Comparison of ENCODE assay signal across 26 mouse cellular contexts in genomic region chr1:92457758-92458157, GRCm38 (mm10). TPM values are rescaled to one million over a fixed set of nuclear protein-coding genes. Genes with fewer than 3 reads are reported as not detected.
A peak's percentile ranks its signal among the peaks of the same experiment; 100 is the strongest.
DNase-seq lines count a peak whose midpoint lies in the region; ATAC-seq lines count a peak whose summit lies in the region.
"Had no signal": no experiment of that assay in that cellular context is flagged by ENCODE, and none has a peak within 500 bp of the region (broad histone marks: within the 10 kb centered on the region; RNA-seq: fewer than 3 reads in every experiment).

No protein-coding gene starts in this region.

- no peaks in the 10 kb centered on the region for H3K4me1 ChIP-seq in hindbrain, embryonic 16.5 days (ENCODE audit: control insufficient read depth, insufficient read depth, low read depth, low read length)
- H3K4me1 ChIP-seq: embryonic facial prominence, embryonic 15.5 days; forebrain, embryonic 10.5 days; forebrain, embryonic 15.5 days; heart, embryonic 13.5 days; hindbrain, embryonic 15.5 days had no signal

- ATAC-seq in hindbrain, embryonic 16.5 days, result no peak
- ATAC-seq: forebrain, embryonic 15.5 days; inflammation-experienced regulatory T-cells, adult 6 months; intestine, postnatal 0 days had no signal

- H3K36me3 ChIP-seq in hindbrain, embryonic 16.5 days (ENCODE audit: control insufficient read depth, insufficient read depth, low read length), result peaks cover 45% of the 10 kb centered on the region

- no peak overlapping the region for H3K4me3 ChIP-seq in hindbrain, embryonic 16.5 days (ENCODE audit: low read length)
- H3K4me3 ChIP-seq: embryonic facial prominence, embryonic 15.5 days; erythroblast, embryonic 14.5 days; forebrain, embryonic 10.5 days; forebrain, embryonic 15.5 days; heart, embryonic 13.5 days; hindbrain, embryonic 15.5 days had no signal

- H3K9ac ChIP-seq in hindbrain, embryonic 16.5 days (ENCODE audit: low read depth, low read length), result no peak overlapping the region
- H3K9ac ChIP-seq: embryonic facial prominence, embryonic 15.5 days; forebrain, embryonic 15.5 days; heart, embryonic 13.5 days; hindbrain, embryonic 15.5 days had no signal

- no peaks in the 10 kb centered on the region for H3K9me3 ChIP-seq in hindbrain, embryonic 16.5 days (ENCODE audit: control insufficient read depth, low read length)
- H3K9me3 ChIP-seq: forebrain, embryonic 10.5 days; forebrain, embryonic 15.5 days; heart, embryonic 13.5 days; hindbrain, embryonic 15.5 days had no signal

- no peak overlapping the region for H3K27ac ChIP-seq in hindbrain, embryonic 16.5 days (ENCODE audit: low read depth, low read length)
- H3K27ac ChIP-seq: embryonic facial prominence, embryonic 15.5 days; forebrain, embryonic 10.5 days; forebrain, embryonic 15.5 days; heart, embryonic 13.5 days; hindbrain, embryonic 15.5 days had no signal

- no peak overlapping the region for H3K4me2 ChIP-seq in hindbrain, embryonic 16.5 days (ENCODE audit: low read length)
- H3K4me2 ChIP-seq: embryonic facial prominence, embryonic 15.5 days; forebrain, embryonic 15.5 days; heart, embryonic 13.5 days; hindbrain, embryonic 15.5 days had no signal

- DNase-seq in heart, adult 11 months, result peak; percentile 37
- no peak for DNase-seq in heart, adult 9 months (ENCODE audit: low spot score in 2 of 2)
- peak; percentile 46 for DNase-seq in cerebellum, adult 8-10 months
- DNase-seq in cerebellum, postnatal 14 days, result peak; percentile 53 to 75
- no peak for DNase-seq in thymus, postnatal 10 days (ENCODE audit: low spot score in 2 of 2)
- DNase-seq in adrenal gland, adult 2 months, result no peak
- DNase-seq: adrenal gland, postnatal 14 days; gastrocnemius, postnatal 10 days; heart, postnatal 36 days; kidney, adult 9 months had no signal

- no peaks in the 10 kb centered on the region for H3K27me3 ChIP-seq in hindbrain, embryonic 16.5 days (replicated peaks; ENCODE audit: control insufficient read depth, insufficient read depth, low read length)
- H3K27me3 ChIP-seq: embryonic facial prominence, embryonic 15.5 days; forebrain, embryonic 15.5 days; heart, embryonic 13.5 days; hindbrain, embryonic 15.5 days had no signal

RNA-seq across cellular contexts. Expression of gene Ndufa10, which starts 15.9 kb away (rescaled TPM):
- polyA plus RNA-seq in hindbrain, embryonic 16.5 days (2015; fragmentation: Nextera tagmentation; extraction: Ambion mirVana), result 339 and 361 TPM in 2 replicates
- 100 to 1,000 TPM; 428 to 515 TPM for total RNA-seq in adrenal gland, adult 2 months (2021)
- polyA plus RNA-seq in adrenal gland, adult 2 months (2012; rRNA removed), result 106 and 107 TPM in 2 replicates

RNA-seq across cellular contexts. Expression of gene Olfr1416, which starts 27.2 kb away (rescaled TPM):
- polyA plus RNA-seq in hindbrain, embryonic 16.5 days (2015; fragmentation: Nextera tagmentation; extraction: Ambion mirVana), result not detected in 2 replicates
- not detected for total RNA-seq in adrenal gland, adult 2 months (2021)
- not detected in 2 replicates for polyA plus RNA-seq in adrenal gland, adult 2 months (2012; rRNA removed)
- total RNA-seq: adrenal gland, postnatal 14 days; gastrocnemius, postnatal 10 days; gastrocnemius, postnatal 4 days; heart, adult 8-10 months; heart, postnatal 36 days; MEL had no signal
- polyA plus RNA-seq: C2C12; embryonic facial prominence, embryonic 11.5 days; embryonic facial prominence, embryonic 15.5 days; erythroblast, embryonic 14.5 days; forebrain, embryonic 10.5 days; forebrain, embryonic 15.5 days; heart, embryonic 13.5 days; heart, postnatal 0 days; hindbrain, embryonic 11.5 days; hindbrain, embryonic 15.5 days; inflammation-experienced regulatory T-cells, adult 6 months; intestine, postnatal 0 days had no signal

RNA-seq across cellular contexts. Expression of gene Olfr1415, which starts 38.1 kb away (rescaled TPM):
- not detected in 2 replicates for polyA plus RNA-seq in hindbrain, embryonic 16.5 days (2015; fragmentation: Nextera tagmentation; extraction: Ambion mirVana)
- total RNA-seq in adrenal gland, adult 2 months (2021), result not detected
- polyA plus RNA-seq in adrenal gland, adult 2 months (2012; rRNA removed), result not detected in 2 replicates
- total RNA-seq: adrenal gland, postnatal 14 days; gastrocnemius, postnatal 10 days; gastrocnemius, postnatal 4 days; heart, adult 8-10 months; heart, postnatal 36 days; MEL had no signal
- polyA plus RNA-seq: C2C12; embryonic facial prominence, embryonic 11.5 days; embryonic facial prominence, embryonic 15.5 days; erythroblast, embryonic 14.5 days; forebrain, embryonic 10.5 days; forebrain, embryonic 15.5 days; heart, embryonic 13.5 days; heart, postnatal 0 days; hindbrain, embryonic 11.5 days; hindbrain, embryonic 15.5 days; inflammation-experienced regulatory T-cells, adult 6 months; intestine, postnatal 0 days had no signal

Comparison
In these comparisons a context has a peak if more than half of its experiments do, and no peak if none do; other contexts are left out.
1. DNase-seq: peak in heart, adult 11 months (single experiment), cerebellum, adult 8-10 months (single experiment) and cerebellum, postnatal 14 days (2 of 2); none in heart, adult 9 months (0 of 2), thymus, postnatal 10 days (0 of 2) and adrenal gland, adult 2 months (single experiment).